In genomic region chr2:25621229-25622200, GRCm38 (mm10) we compare ENCODE assay signal across 8 mouse cellular contexts. TPM values are rescaled to one million over a fixed set of nuclear protein-coding genes. Genes with fewer than 3 reads are reported as not detected.
DNase-seq lines count a peak whose midpoint lies in the region; ATAC-seq and TF ChIP-seq lines count a peak whose summit lies in the region.

Gene Tmem141 (minus strand): TSS chr2:25622005.

- peak; percentile 42 for TF ChIP-seq CTCF in C2C12 (IDR thresholded peaks at IDR 0.05; ENCODE audit: control insufficient read depth, insufficient read depth, insufficient read length)

- DNase-seq in fat pad, adult 2 months (ENCODE audit: extremely low read depth, low read depth, low spot score) = peak; percentile 13
- peak; percentile 94 for DNase-seq in kidney, postnatal 14 days
- peak; percentile 67 for DNase-seq in liver, embryonic 13.5 days
- DNase-seq in neural tube, embryonic 10.5 days (ENCODE audit: extremely low spot score, low spot score) = peak; percentile 76

- no peaks in the 10 kb centered on the region for H3K79me2 ChIP-seq in C2C12 (ENCODE audit: control insufficient read depth, insufficient read depth)

- no peak within 1 kb of the TSS for H3K4me3 ChIP-seq in C2C12 (ENCODE audit: insufficient read depth, poor library complexity, severe bottlenecking)
- peak within 1 kb of the TSS; percentile 78 for H3K4me3 ChIP-seq in brown adipose tissue, adult 24 weeks (ENCODE audit: insufficient read depth, low read depth, low read length)
- H3K4me3 ChIP-seq in heart, embryonic 13.5 days = peak within 1 kb of the TSS; percentile 54
- peak within 1 kb of the TSS; percentile 53 for H3K4me3 ChIP-seq in liver, embryonic 13.5 days (replicated peaks)
- peak within 1 kb of the TSS; percentile 57 for H3K4me3 ChIP-seq in stomach, embryonic 16.5 days (replicated peaks; ENCODE audit: low read length)

- peak; percentile 82 for ATAC-seq in heart, embryonic 13.5 days (ENCODE audit: extremely low read depth, insufficient number of reproducible peaks, low FRiP score, low TSS enrichment)
- ATAC-seq in liver, embryonic 13.5 days (ENCODE audit: low read depth) = peak; percentile 81
- ATAC-seq in stomach, embryonic 16.5 days (ENCODE audit: insufficient read depth, low FRiP score) = peak; percentile 93

- peaks cover 36% of the 10 kb centered on the region for H3K27me3 ChIP-seq in C2C12 (ENCODE audit: control insufficient read depth, insufficient read depth, insufficient read length)
- peaks cover 39% of the 10 kb centered on the region for H3K27me3 ChIP-seq in heart, embryonic 13.5 days (replicated peaks)
- peaks cover 35% of the 10 kb centered on the region for H3K27me3 ChIP-seq in liver, embryonic 13.5 days
- peaks cover 9% of the 10 kb centered on the region for H3K27me3 ChIP-seq in stomach, embryonic 16.5 days (ENCODE audit: control insufficient read depth, insufficient read depth, low read length)

- H3K36me3 ChIP-seq in C2C12 (ENCODE audit: control insufficient read depth, insufficient read depth) = no peaks in the 10 kb centered on the region
- H3K36me3 ChIP-seq in heart, embryonic 13.5 days = no peaks in the 10 kb centered on the region
- H3K36me3 ChIP-seq in liver, embryonic 13.5 days = no peaks in the 10 kb centered on the region
- no peaks in the 10 kb centered on the region for H3K36me3 ChIP-seq in stomach, embryonic 16.5 days (ENCODE audit: control insufficient read depth, insufficient read depth, low read length)

- peak within 1 kb of the TSS; percentile 71 for H3K9ac ChIP-seq in heart, embryonic 13.5 days
- peak within 1 kb of the TSS; percentile 54 for H3K9ac ChIP-seq in liver, embryonic 13.5 days
- H3K9ac ChIP-seq in stomach, embryonic 16.5 days (ENCODE audit: low read length) = peak within 1 kb of the TSS; percentile 77

- H3K79me3 ChIP-seq in C2C12 (ENCODE audit: low read depth) = no peaks in the 10 kb centered on the region

- H3ac ChIP-seq in C2C12 (ENCODE audit: control insufficient read depth, insufficient read length, low read depth) = peak within 1 kb of the TSS; percentile 31

- no peaks in the 10 kb centered on the region for H3K9me3 ChIP-seq in heart, embryonic 13.5 days
- H3K9me3 ChIP-seq in liver, embryonic 13.5 days (replicated peaks) = no peaks in the 10 kb centered on the region
- H3K9me3 ChIP-seq in stomach, embryonic 16.5 days (replicated peaks; ENCODE audit: control insufficient read depth, low read length) = no peaks in the 10 kb centered on the region

- H3K4me1 ChIP-seq in brown adipose tissue, adult 24 weeks (ENCODE audit: control insufficient read depth, insufficient read depth, insufficient read length, low read length) = no peaks in the 10 kb centered on the region
- peaks cover 14% of the 10 kb centered on the region for H3K4me1 ChIP-seq in heart, embryonic 13.5 days
- H3K4me1 ChIP-seq in liver, embryonic 13.5 days (replicated peaks) = peaks cover 13% of the 10 kb centered on the region
- H3K4me1 ChIP-seq in stomach, embryonic 16.5 days (ENCODE audit: control insufficient read depth, insufficient read depth, low read length) = no peaks in the 10 kb centered on the region

- WGBS in heart, embryonic 13.5 days = 7% methylated on average over 34 of the region's 34 CpGs
- WGBS in liver, embryonic 13.5 days (ENCODE audit: insufficient replicate concordance) = 6% methylated on average over 34 of the region's 34 CpGs
- 5% methylated on average over 34 of the region's 34 CpGs for WGBS in stomach, embryonic 16.5 days

- peak within 1 kb of the TSS; percentile 75 for H3K4me2 ChIP-seq in heart, embryonic 13.5 days
- peak within 1 kb of the TSS; percentile 72 for H3K4me2 ChIP-seq in liver, embryonic 13.5 days
- H3K4me2 ChIP-seq in stomach, embryonic 16.5 days (ENCODE audit: low read depth, low read length) = peak within 1 kb of the TSS; percentile 63

- peak within 1 kb of the TSS; percentile 64; the same call in 1 of the 2 replicates for H3K27ac ChIP-seq in brown adipose tissue, adult 24 weeks (replicated peaks; ENCODE audit: low read depth, low read length)
- H3K27ac ChIP-seq in heart, embryonic 13.5 days (replicated peaks) = peak within 1 kb of the TSS; percentile 31; the same call in 1 of the 2 replicates
- no peak within 1 kb of the TSS for H3K27ac ChIP-seq in liver, embryonic 13.5 days
- peak within 1 kb of the TSS; percentile 7; the same call in 1 of the 2 replicates for H3K27ac ChIP-seq in stomach, embryonic 16.5 days (ENCODE audit: low read length)

TF ChIP-seq in C2C12, 6 proteins besides CTCF, POLR2A, EP300 and RAD21:
- no peak for TF ChIP-seq MAX (IDR thresholded peaks at IDR 0.05)
- TF ChIP-seq FOSL1 (IDR thresholded peaks at IDR 0.05; ENCODE audit: insufficient read depth, low read length, poor library complexity, severe bottlenecking) = no peak
- no peak for TF ChIP-seq CEBPB (IDR thresholded peaks at IDR 0.05; ENCODE audit: low read depth)
- no peak for TF ChIP-seq MYOD1 (IDR thresholded peaks at IDR 0.05; ENCODE audit: control insufficient read depth, insufficient read length, low read depth)
- no peak for TF ChIP-seq MYOG (IDR thresholded peaks at IDR 0.05; ENCODE audit: control insufficient read depth, extremely low read depth, insufficient read length)
- no peak for TF ChIP-seq USF1 (IDR thresholded peaks at IDR 0.05; ENCODE audit: low read depth)
TF ChIP-seq in C2C12: peak in this region for 0.

RNA-seq across cellular contexts. Expression of gene Tmem141, which starts in this region (rescaled TPM):
- 12.9 TPM for polyA plus RNA-seq in C2C12 (2012; fragmentation: generic; extraction: Trizol)
- 30.9 and 34.5 TPM in 2 replicates for polyA plus RNA-seq in brown adipose tissue, adult 24 weeks (2012; ENCODE audit: insufficient read depth, insufficient read length, missing spikeins)
- 20.3 and 20.4 TPM in 2 replicates for polyA plus RNA-seq in heart, embryonic 13.5 days (2015; fragmentation: Nextera tagmentation; extraction: Ambion mirVana)
- polyA plus RNA-seq in liver, embryonic 13.5 days (2015; fragmentation: Nextera tagmentation; extraction: Ambion mirVana) = 7.8 and 8.3 TPM in 2 replicates
- polyA plus RNA-seq in stomach, embryonic 16.5 days (2015; fragmentation: Nextera tagmentation; extraction: Ambion mirVana) = 27.8 and 33.9 TPM in 2 replicates

Comparison
In these comparisons a context has a peak if more than half of its experiments do, and no peak if none do; other contexts are left out.
1. DNase-seq: peak in every context shown above with its lines; median percentile 94 in kidney, postnatal 14 days; 76 in neural tube, embryonic 10.5 days; 67 in liver, embryonic 13.5 days; 13 in fat pad, adult 2 months.